8 mouse cellular contexts compared by ENCODE assay signal in genomic region chr3:22147433-22147927, GRCm38 (mm10).
DNase-seq lines count a peak whose midpoint lies in the region; ATAC-seq lines count a peak whose summit lies in the region.
"Had no signal": no experiment of that assay in that cellular context is flagged by ENCODE, and none has a peak within 500 bp of the region (broad histone marks: within the 10 kb centered on the region; RNA-seq: fewer than 3 reads in every experiment).

No protein-coding gene starts in this region.

- peak; percentile 25 for DNase-seq in heart, postnatal 10 days
- DNase-seq in heart, adult 9 months (ENCODE audit: low spot score in 2 of 2): no peak
- peak; percentile 14 for DNase-seq in ovary, postnatal 36 days (ENCODE audit: low spot score)
- no peak for DNase-seq in ovary, adult 18-20 months (ENCODE audit: low spot score)
- DNase-seq in kidney, postnatal 36 days: peak; percentile 45 to 74
- no peak for DNase-seq in thymus, postnatal 10 days (ENCODE audit: low spot score in 2 of 2)
- DNase-seq: cerebellum, adult 8-10 months had no signal

- intact Hi-C loops in heart, postnatal 10 days (cut with DNase I): loop anchor here (5.0 to 10.0 kb wide), 2 partner anchors 653 to 1490 kb away; no protein-coding TSS in a partner anchor

- ATAC-seq in monocyte, adult 5-6 weeks (replicated peaks; ENCODE audit: insufficient number of reproducible peaks, low FRiP score, low TSS enrichment, poor library complexity, severe bottlenecking): no peak

Comparison
In these comparisons a context has a peak if more than half of its experiments do, and no peak if none do; other contexts are left out.
1. DNase-seq: peak in heart, postnatal 10 days (2 of 2), ovary, postnatal 36 days (single experiment) and kidney, postnatal 36 days (2 of 2); none in heart, adult 9 months (0 of 2), ovary, adult 18-20 months (single experiment) and thymus, postnatal 10 days (0 of 2).